Mouse (Mus musculus): ENCODE data around the gene Sacm1l. TPM values are rescaled to one million over a fixed set of nuclear protein-coding genes. Genes with fewer than 3 reads are reported as not detected.
A peak's percentile ranks its signal among the peaks of the same experiment; 100 is the strongest.

The Sacm1l gene
- total and polyA plus RNA-seq, 3 experiments: 20.5 to 21.7 TPM; not detected in 1

- peaks cover 2 to 3% of the 10 kb centered on the region in 2 experiments for H3K36me3 ChIP-seq (ENCODE audit: control insufficient read depth in 1 of 2, insufficient read depth in 2 of 2, low read length in 2 of 2)
- peak; percentile 84 for DNase-seq (ENCODE audit: low read depth, low spot score)
- no peaks in the 10 kb centered on the region; a peak in 1 of 4 replicates for H3K4me1 ChIP-seq (ENCODE audit: control insufficient read depth in 1 of 2, insufficient read depth in 2 of 2, low read length in 2 of 2)
- TF ChIP-seq ZNF384 (IDR thresholded peaks at IDR 0.05; ENCODE audit: low read depth, low read length): no peak
- peak; percentile 89 for TF ChIP-seq SMC3 (IDR thresholded peaks at IDR 0.05; ENCODE audit: low read depth, low read length)
- no peak for TF ChIP-seq GABPA (IDR thresholded peaks at IDR 0.05; ENCODE audit: low read depth, low read length)
- TF ChIP-seq GATA1 (IDR thresholded peaks at IDR 0.05; ENCODE audit: low read depth, low read length): no peak
- TF ChIP-seq CHD1 (IDR thresholded peaks at IDR 0.05; ENCODE audit: low read depth, low read length): no peak
- 0 out of 2 replicates have a peak, but pooled peaks have one; percentile 17 for TF ChIP-seq BHLHE40 (IDR thresholded peaks at IDR 0.05; ENCODE audit: borderline replicate concordance, low read depth, low read length)
- peak; percentile 63 for TF ChIP-seq RAD21 (IDR thresholded peaks at IDR 0.05; ENCODE audit: low read depth, low read length)
- no peak for TF ChIP-seq UBTF (IDR thresholded peaks at IDR 0.05; ENCODE audit: borderline replicate concordance, insufficient read depth, low read depth, low read length)
- TF ChIP-seq ZMIZ1 (IDR thresholded peaks at IDR 0.05; ENCODE audit: low read depth, low read length): no peak
- TF ChIP-seq JUND (IDR thresholded peaks at IDR 0.05; ENCODE audit: low read depth, low read length): 0 out of 2 replicates have a peak, but pooled peaks have one; percentile 27
- peak; percentile 80 to 99 (median 93) for TF ChIP-seq CTCF (IDR thresholded peaks at IDR 0.05 in 2 of 3, conservative IDR thresholded peaks at IDR 0.05 in 1 of 3; ENCODE audit: control insufficient read depth in 1 of 3, insufficient read depth in 1 of 3, low read depth in 2 of 3, low read length in 3 of 3, poor library complexity in 1 of 3, severe bottlenecking in 1 of 3)
- peak; percentile 50 for TF ChIP-seq ZC3H11A (IDR thresholded peaks at IDR 0.05; ENCODE audit: low read depth, low read length)
- no peak overlapping the region for H3K4me3 ChIP-seq (ENCODE audit: control insufficient read depth in 1 of 2, insufficient read depth in 1 of 2, low read depth in 2 of 2, low read length in 2 of 2)
- no peak overlapping the region for H3K27ac ChIP-seq (ENCODE audit: control insufficient read depth, low read depth, low read length)
- no peaks in the 10 kb centered on the region for H3K27me3 ChIP-seq (ENCODE audit: control insufficient read depth in 1 of 2, insufficient read depth in 2 of 2, low read length in 2 of 2)
- H3K9me3 ChIP-seq (replicated peaks; ENCODE audit: insufficient read depth, low read length): no peaks in the 10 kb centered on the region
- no peak overlapping the region for H3K9ac ChIP-seq (ENCODE audit: control insufficient read depth, low read depth, low read length, poor library complexity, severe bottlenecking)
- H3K79me2 ChIP-seq (ENCODE audit: control insufficient read depth, insufficient read depth, low read length, poor library complexity): no peaks in the 10 kb centered on the region; the same call in 1 of the 2 replicates
Observed at GRCm38 (mm10) chr9:123504325-123504724, 25.2 kb upstream of the Sacm1l start.

- no peaks in the 10 kb centered on the region for H3K27me3 ChIP-seq (ENCODE audit: control insufficient read depth in 1 of 2, insufficient read depth in 2 of 2, low read length in 2 of 2)
- no peak overlapping the region for H3K9ac ChIP-seq (ENCODE audit: control insufficient read depth, low read depth, low read length, poor library complexity, severe bottlenecking)
Observed at GRCm38 (mm10) chr9:123505598-123505997, 24.0 kb upstream of the Sacm1l start.

More at GRCm38 (mm10) chr9:123505598-123505997, 24.0 kb upstream of the Sacm1l start:
- no peak for DNase-seq (ENCODE audit: low read depth, low spot score)
- H3K4me3 ChIP-seq (ENCODE audit: control insufficient read depth in 1 of 2, insufficient read depth in 1 of 2, low read depth in 2 of 2, low read length in 2 of 2): no peak overlapping the region
- H3K4me1 ChIP-seq (ENCODE audit: control insufficient read depth in 1 of 2, insufficient read depth in 2 of 2, low read length in 2 of 2): no peaks in the 10 kb centered on the region; a peak in 1 of 4 replicates
- H3K9me3 ChIP-seq (replicated peaks; ENCODE audit: insufficient read depth, low read length): no peaks in the 10 kb centered on the region
- TF ChIP-seq ETS1 (IDR thresholded peaks at IDR 0.05; ENCODE audit: low read depth, low read length) (no peak), ZC3H11A (IDR thresholded peaks at IDR 0.05; ENCODE audit: low read depth, low read length) (no peak), USF2 (IDR thresholded peaks at IDR 0.05; ENCODE audit: borderline replicate concordance in 1 of 2, insufficient read depth in 1 of 2, low read depth in 1 of 2, low read length in 2 of 2) (no peak), POLR2AphosphoS2 (IDR thresholded peaks at IDR 0.05; ENCODE audit: low read length) (no peak), TBP (IDR thresholded peaks at IDR 0.05; ENCODE audit: low read depth, low read length) (no peak), KAT2A (conservative IDR thresholded peaks at IDR 0.05; ENCODE audit: low read depth, low read length) (no peak), MYB (IDR thresholded peaks at IDR 0.05; ENCODE audit: low read depth, low read length) (no peak)
- no peak overlapping the region for H3K27ac ChIP-seq (ENCODE audit: control insufficient read depth, low read depth, low read length)
- H3K36me3 ChIP-seq (ENCODE audit: control insufficient read depth in 1 of 2, insufficient read depth in 2 of 2, low read length in 2 of 2): peaks cover 2 to 3% of the 10 kb centered on the region in 2 experiments
- no peaks in the 10 kb centered on the region; the same call in 1 of the 2 replicates for H3K79me2 ChIP-seq (ENCODE audit: control insufficient read depth, insufficient read depth, low read length, poor library complexity)
